Mouse (Mus musculus) layer of hippocampus, adult 9-11 months (tissue): Measurements from ENCODE around the gene Itfg1.

Experiments
- DNase-seq: peaks from one replicate; pipeline ENCODE4 v3.0.0; 2022

Gene Itfg1

DNA sequence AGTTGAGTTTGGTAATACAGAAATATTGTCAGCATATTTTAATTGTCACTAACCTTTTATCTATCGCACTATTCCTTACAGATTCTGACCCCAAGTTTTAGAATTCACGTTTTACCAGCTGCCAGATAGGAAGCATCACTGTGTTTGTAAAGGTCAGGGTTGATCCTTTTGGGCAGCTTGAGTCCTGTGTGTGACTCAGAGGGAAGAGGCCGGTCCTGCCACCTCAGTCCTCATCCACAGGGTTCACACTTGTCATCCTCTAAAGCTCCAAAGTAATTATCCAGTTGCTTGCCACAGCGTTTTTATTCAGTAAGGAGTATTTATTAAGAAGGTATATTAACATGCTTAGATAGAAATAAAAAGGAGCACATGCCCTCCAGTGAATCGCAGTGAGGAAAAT is 123.5 kb downstream of the Itfg1 start:
- DNase-seq = no peak

DNA sequence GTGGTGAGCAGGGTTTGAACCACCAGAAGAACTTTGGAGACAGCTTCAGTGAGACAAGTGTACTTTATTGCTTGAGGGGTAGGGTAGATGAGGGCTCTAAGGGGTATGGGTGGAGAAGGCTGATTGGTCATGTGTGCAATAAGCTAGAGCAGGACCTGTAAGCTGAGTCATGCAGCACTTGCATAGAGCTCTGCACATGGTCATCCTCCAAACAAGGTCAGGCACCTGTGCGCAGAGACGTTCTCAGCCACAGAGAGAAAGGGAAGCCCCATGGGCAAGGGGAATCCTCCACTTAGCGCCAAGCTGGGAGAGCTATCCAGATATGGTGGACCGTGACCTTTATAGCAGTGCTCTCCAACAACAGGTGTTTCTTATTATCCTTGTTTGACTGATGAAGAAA is 124.0 kb downstream of the Itfg1 start:
- no peak for DNase-seq

GRCm38 (mm10) chr8:85706988-85707387 is 133.7 kb downstream of the Itfg1 start:
- no peak for DNase-seq

GRCm38 (mm10) chr8:85700751-85701351 is 139.9 kb downstream of the Itfg1 start, which contains the start of gene Neto2:
Gene Neto2, minus strand, starts transcription at chr8:85700924.
- peak; percentile 73 for DNase-seq

- peak; percentile 7 for DNase-seq
Measured at GRCm38 (mm10) chr8:85700101-85700750, 140.5 kb downstream of the Itfg1 start.

DNA sequence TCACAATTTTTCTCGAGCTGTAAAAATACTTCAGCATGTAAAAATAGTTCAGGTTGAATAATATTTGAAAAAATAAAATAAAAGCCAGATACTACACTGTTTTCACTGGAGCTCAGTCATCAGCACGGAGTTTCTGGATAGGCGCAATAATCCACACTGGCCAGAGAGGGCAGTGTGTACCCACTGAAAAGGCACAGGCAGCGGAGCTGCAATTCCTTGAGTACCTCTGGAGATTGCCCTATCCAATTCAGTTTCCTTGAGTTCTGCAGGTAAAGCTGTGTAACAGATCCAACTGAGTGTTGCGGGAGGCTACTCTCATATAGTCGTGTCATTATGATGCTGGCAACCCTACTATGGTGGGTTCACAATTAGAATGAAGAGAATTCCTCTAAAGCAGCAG is 141.7 kb downstream of the Itfg1 start:
- peak; percentile 50 for DNase-seq
